Mouse (Mus musculus) central nervous system, embryonic 18 days (tissue): Measurements from ENCODE around the gene Srxn1. TPM values are rescaled to one million over a fixed set of nuclear protein-coding genes. Genes with fewer than 3 reads are reported as not detected.

Experiments
- polyA plus RNA-seq: library from polyadenylated mRNA; depleted of rRNA; stranded (reverse); fragments of >200 nt; gene quantifications from 2 replicates; pipeline ENCODE4 v1.2.3, GENCODE M21; 2012; rRNA removed

Gene Srxn1
- polyA plus RNA-seq: 21.2 and 25.0 TPM in 2 replicates

GRCm38 (mm10) chr2:152105318-152106224 is at the start of gene Srxn1:
Gene Srxn1 (plus strand): TSS chr2:152105516.

GRCm38 (mm10) chr2:152080685-152081541 is 24.4 kb upstream of the Srxn1 start, which contains the start of gene Scrt2:
Gene Scrt2 (plus strand): TSS chr2:152081529.

GRCm38 (mm10) chr2:152143279-152144157 is 38.2 kb downstream of the Srxn1 start, which contains the start of gene Tcf15:
Gene Tcf15 (plus strand): TSS chr2:152143561.

Other genes with a start within 250 kb of the Srxn1 start
- 0.10 and 0.66 TPM in 2 replicates for gene Angpt4, start 194.3 kb upstream of the Srxn1 start, polyA plus RNA-seq
- gene Fam110a, start 125.3 kb upstream of the Srxn1 start, polyA plus RNA-seq: 17.7 and 22.5 TPM in 2 replicates
- 1.6 and 2.0 TPM in 2 replicates for gene Slc52a3, start 109.0 kb upstream of the Srxn1 start, polyA plus RNA-seq
- 21.4 and 30.7 TPM in 2 replicates for gene Scrt2, start 24.0 kb upstream of the Srxn1 start, polyA plus RNA-seq
- gene Tcf15, start 38.0 kb downstream of the Srxn1 start, polyA plus RNA-seq: 1.6 and 1.7 TPM in 2 replicates
- 91.5 and 92.2 TPM in 2 replicates for gene Csnk2a1, start 121.3 kb downstream of the Srxn1 start, polyA plus RNA-seq
- 35.3 and 36.4 TPM in 2 replicates for gene Tbc1d20, start 188.3 kb downstream of the Srxn1 start, polyA plus RNA-seq
- gene Rbck1, start 227.1 kb downstream of the Srxn1 start, polyA plus RNA-seq: 171 and 192 TPM in 2 replicates
- 1.0 and 1.1 TPM in 2 replicates for gene Trib3, start 238.5 kb downstream of the Srxn1 start, polyA plus RNA-seq